Mouse (Mus musculus) intestine, embryonic 16.5 days (tissue): Measurements from ENCODE around the gene Saa3. TPM values are rescaled to one million over a fixed set of nuclear protein-coding genes. Genes with fewer than 3 reads are reported as not detected.

ENCODE experiments used
- ATAC-seq: fragments of 200-750 bp; cut with Nextera tagmentation; 2 replicates; pipeline ENCODE4 v1.8.0; 2017; ENCODE audit warnings: moderate TSS enrichment, moderate library complexity
- H3K27ac ChIP-seq: fragments of 300-500 bp; sonication (generic); 2 replicates; pipeline ENCODE4 v1.5.1; 2014; ENCODE audit warnings: mild to moderate bottlenecking, low read length
- H3K27me3 ChIP-seq: fragments of 300-500 bp; sonication (generic); replicated peaks from 2 replicates; pipeline ENCODE4 v1.6.1; 2014; ENCODE audit warnings: low read length, control low read depth, mixed read lengths; ENCODE audit not compliant: control insufficient read depth, insufficient read depth
- H3K36me3 ChIP-seq: fragments of 300-500 bp; sonication (generic); 2 replicates; pipeline ENCODE4 v1.6.1; 2014; ENCODE audit warnings: low read length, control low read depth; ENCODE audit not compliant: control insufficient read depth, insufficient read depth
- H3K4me1 ChIP-seq: fragments of 300-500 bp; sonication (generic); 2 replicates; pipeline ENCODE4 v1.6.1; 2014; ENCODE audit warnings: low read length, control low read depth, mixed read lengths; ENCODE audit not compliant: control insufficient read depth, insufficient read depth
- H3K4me2 ChIP-seq: fragments of 300-500 bp; sonication (generic); 2 replicates; pipeline ENCODE4 v1.6.1; 2014; ENCODE audit warnings: low read depth, low read length, control low read depth
- H3K4me3 ChIP-seq: fragments of 300-500 bp; sonication (generic); 2 replicates; pipeline ENCODE4 v1.5.1; 2014; ENCODE audit warnings: mild to moderate bottlenecking, low read length
- H3K9ac ChIP-seq: fragments of 300-500 bp; sonication (generic); 2 replicates; pipeline ENCODE4 v1.6.1; 2014; ENCODE audit warnings: low read depth, low read length
- H3K9me3 ChIP-seq: fragments of 300-500 bp; sonication (generic); 2 replicates; pipeline ENCODE4 v1.6.1; 2016; ENCODE audit warnings: low read length, control low read depth; ENCODE audit not compliant: control insufficient read depth
- WGBS: fragments of 180-500 bp; shearing (Covaris S2); extraction: QIAGEN DNeasy Blood & Tissue Kit; methylation state at CpG from one replicate; pipeline ENCODE4 v1.1.7; 2014; 5-methylcytosine and 5-hydroxymethylcytosine counted together
- polyA plus RNA-seq: library from polyadenylated mRNA; unstranded; fragments of >200 nt; fragmentation: Nextera tagmentation; extraction: Ambion mirVana; gene quantifications from 2 replicates; pipeline ENCODE4 v1.2.1, GENCODE M21; 2015

Gene Saa3
- polyA plus RNA-seq, 1 experiment from 2014 or later: 1.4 TPM

DNA sequence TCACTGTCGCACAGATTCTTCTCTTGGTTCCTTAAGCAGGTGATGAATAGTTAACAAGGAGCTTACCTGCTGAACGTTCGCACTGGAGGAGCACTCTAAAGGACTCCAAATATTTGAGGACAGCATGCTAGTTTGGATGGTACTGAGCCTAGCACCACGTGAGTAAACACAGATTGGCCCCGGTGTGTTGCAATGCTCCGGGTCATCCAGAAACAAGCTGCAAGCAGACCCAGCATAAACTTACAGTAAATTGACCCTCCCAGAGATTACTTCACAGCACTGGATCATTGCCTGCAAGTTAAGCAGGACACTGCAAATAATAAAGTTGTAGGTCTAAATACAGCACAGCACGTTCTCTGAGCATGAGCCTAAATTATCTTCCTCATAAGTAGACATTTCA is 4.0 kb upstream of the Saa3 start:
- H3K9ac ChIP-seq: no peak overlapping the region
- no peaks in the 10 kb centered on the region for H3K27me3 ChIP-seq
- no peak overlapping the region for H3K4me3 ChIP-seq
- ATAC-seq: peak; percentile 67
- H3K4me1 ChIP-seq: peaks cover 3% of the 10 kb centered on the region; the same call in 1 of the 2 replicates
- H3K27ac ChIP-seq: no peak overlapping the region
- no peaks in the 10 kb centered on the region for H3K9me3 ChIP-seq
- no peaks in the 10 kb centered on the region for H3K36me3 ChIP-seq
- 53% methylated on average over 7 of the region's 7 CpGs for WGBS
- no peak overlapping the region for H3K4me2 ChIP-seq

- Histone ChIP-seq H3K4me2 (no peak overlapping the region), H3K4me3 (no peak overlapping the region), H3K9ac (no peak overlapping the region), H3K36me3 (no peaks in the 10 kb centered on the region), H3K27ac (no peak overlapping the region), H3K9me3 (no peaks in the 10 kb centered on the region), H3K27me3 (no peaks in the 10 kb centered on the region), H3K4me1 (no peaks in the 10 kb centered on the region; the same call in 1 of the 2 replicates)
- WGBS: 84% methylated on average over 7 of the region's 7 CpGs
- no peak for ATAC-seq
Measured at GRCm38 (mm10) chr7:46718591-46719270, 3.2 kb upstream of the Saa3 start.

DNA sequence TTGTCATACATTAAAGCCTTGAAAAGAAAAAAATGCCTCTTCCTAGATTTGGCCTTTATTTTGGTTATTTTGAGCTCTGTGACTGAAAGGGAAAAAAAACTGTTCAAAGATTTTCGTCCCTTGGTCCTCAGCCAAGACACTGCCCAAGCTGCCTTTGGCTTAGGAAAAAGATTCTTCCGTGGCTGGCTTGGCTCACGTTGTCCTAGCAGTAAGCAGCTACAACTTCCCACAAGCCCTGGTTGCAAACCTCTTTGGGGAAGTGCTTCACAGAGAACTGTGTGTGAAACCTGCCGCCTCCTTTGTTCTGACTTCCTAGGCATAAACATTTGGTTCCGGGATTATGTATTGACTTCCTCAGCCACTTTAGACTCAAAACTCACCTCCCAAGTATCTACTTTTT is 1.4 kb upstream of the Saa3 start:
- Histone ChIP-seq H3K9me3 (no peaks in the 10 kb centered on the region), H3K9ac (no peak overlapping the region), H3K27me3 (no peaks in the 10 kb centered on the region), H3K4me3 (no peak overlapping the region), H3K27ac (no peak overlapping the region), H3K36me3 (no peaks in the 10 kb centered on the region), H3K4me1 (no peaks in the 10 kb centered on the region; the same call in 1 of the 2 replicates), H3K4me2 (no peak overlapping the region)
- ATAC-seq: no peak
- WGBS: 46% methylated on average over 5 of the region's 5 CpGs

GRCm38 (mm10) chr7:46714518-46714917 is 982 bp downstream of the Saa3 start:
- WGBS: 33% methylated on average over 6 of the region's 6 CpGs
- Histone ChIP-seq H3K4me3 (no peak overlapping the region), H3K4me2 (no peak overlapping the region), H3K36me3 (no peaks in the 10 kb centered on the region), H3K4me1 (0 out of 2 replicates have a peak, but pooled peaks cover under 1% of the 10 kb centered on the region), H3K27ac (no peak overlapping the region), H3K27me3 (no peaks in the 10 kb centered on the region), H3K9me3 (no peaks in the 10 kb centered on the region), H3K9ac (no peak overlapping the region)
- ATAC-seq: no peak

DNA sequence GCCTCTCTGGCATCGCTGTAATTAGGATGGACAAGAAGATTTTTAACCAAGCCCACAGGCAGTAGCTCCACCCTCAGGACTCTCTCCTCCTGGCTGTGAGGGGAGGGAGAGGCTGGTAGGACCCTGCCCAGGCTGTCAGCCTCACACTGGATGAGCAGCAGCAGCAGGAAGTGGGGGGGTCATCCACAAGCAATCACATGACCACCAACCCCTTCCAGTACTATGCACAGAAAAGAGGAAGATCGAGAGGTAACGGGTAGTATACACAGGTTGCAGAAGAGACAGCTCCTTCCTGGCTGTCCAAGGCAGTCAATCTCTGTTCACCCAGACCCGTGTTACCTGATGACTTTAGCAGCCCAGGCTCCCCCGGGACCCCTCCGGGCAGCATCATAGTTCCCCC is 3.2 kb downstream of the Saa3 start:
- H3K9me3 ChIP-seq: no peaks in the 10 kb centered on the region
- no peak overlapping the region for H3K27ac ChIP-seq
- H3K36me3 ChIP-seq: no peaks in the 10 kb centered on the region
- H3K4me3 ChIP-seq: no peak overlapping the region
- H3K27me3 ChIP-seq: no peaks in the 10 kb centered on the region
- H3K4me1 ChIP-seq: 0 out of 2 replicates have a peak, but pooled peaks cover 4% of the 10 kb centered on the region
- H3K4me2 ChIP-seq: no peak overlapping the region
- H3K9ac ChIP-seq: no peak overlapping the region
- WGBS: 60% methylated on average over 6 of the region's 6 CpGs
- no peak for ATAC-seq

DNA sequence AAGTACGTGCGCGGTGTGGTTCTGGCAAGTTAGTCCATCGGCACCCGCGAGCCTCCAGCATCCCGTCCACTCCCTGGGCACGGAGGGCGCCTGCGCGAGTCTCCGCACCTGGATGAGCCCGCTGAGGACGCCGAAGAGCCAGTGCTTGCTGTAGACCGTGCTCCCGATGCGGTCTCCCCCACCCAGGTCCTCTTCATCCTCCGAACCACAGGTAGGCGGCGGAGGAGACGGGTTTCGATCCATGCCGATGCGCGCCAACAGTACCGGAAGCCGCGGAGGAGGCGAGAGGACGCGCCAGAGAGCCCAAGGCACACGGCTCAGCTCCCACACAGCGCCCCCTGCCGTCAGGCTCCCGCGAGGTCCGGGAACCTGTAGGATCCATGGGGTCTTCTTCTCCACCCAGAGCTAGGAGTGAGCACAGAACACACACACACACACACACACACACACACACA is 5.1 kb downstream of the Saa3 start, which contains the start of gene Saal1:
Gene Saal1, minus strand, starts transcription at position 291 of the 455 bp plus-strand sequence.
- peak; percentile 96 for ATAC-seq
- Histone ChIP-seq H3K27ac (peak within 1 kb of the TSS; percentile 84), H3K36me3 (peaks cover 3% of the 10 kb centered on the region; the same call in 1 of the 2 replicates), H3K9ac (peak within 1 kb of the TSS; percentile 93), H3K4me3 (peak within 1 kb of the TSS; percentile 92), H3K9me3 (no peaks in the 10 kb centered on the region), H3K27me3 (no peaks in the 10 kb centered on the region), H3K4me1 (0 out of 2 replicates have a peak, but pooled peaks cover 4% of the 10 kb centered on the region), H3K4me2 (peak within 1 kb of the TSS; percentile 44)
- WGBS: under 1% methylated on average over 32 of the region's 38 CpGs

GRCm38 (mm10) chr7:46700521-46701025 is 14.9 kb downstream of the Saa3 start:
- H3K36me3 ChIP-seq: peaks cover 31% of the 10 kb centered on the region
- no peaks in the 10 kb centered on the region for H3K4me1 ChIP-seq
- H3K4me3 ChIP-seq: no peak overlapping the region
- no peaks in the 10 kb centered on the region for H3K27me3 ChIP-seq
- no peak overlapping the region for H3K4me2 ChIP-seq
- no peaks in the 10 kb centered on the region for H3K9me3 ChIP-seq
- 87% methylated on average over 6 of the region's 6 CpGs for WGBS
- no peak for ATAC-seq
- no peak overlapping the region for H3K9ac ChIP-seq
- H3K27ac ChIP-seq: no peak overlapping the region

DNA sequence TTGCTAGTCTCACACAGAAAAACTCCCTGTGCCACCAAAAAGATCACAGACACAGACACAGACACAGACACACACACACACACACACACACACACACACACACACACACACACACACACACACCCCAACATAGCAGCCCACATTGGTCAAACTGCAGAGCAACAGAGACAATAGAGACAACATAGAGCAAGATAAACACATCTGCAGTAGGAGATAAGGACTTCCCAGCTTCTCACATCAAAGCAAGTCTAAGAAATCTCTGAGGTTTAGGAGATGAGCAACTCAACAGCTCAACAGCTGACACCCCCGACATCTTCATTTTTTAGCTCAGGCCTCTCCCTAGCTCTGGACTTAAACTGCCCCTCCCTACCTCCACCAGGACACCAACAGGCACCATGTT is 18.7 kb downstream of the Saa3 start:
- Histone ChIP-seq H3K36me3 (peaks cover 22% of the 10 kb centered on the region), H3K9me3 (no peaks in the 10 kb centered on the region), H3K27ac (no peak overlapping the region), H3K27me3 (no peaks in the 10 kb centered on the region), H3K4me1 (no peaks in the 10 kb centered on the region), H3K4me2 (no peak overlapping the region), H3K9ac (no peak overlapping the region), H3K4me3 (no peak overlapping the region)
- WGBS: 67% methylated on average over 1 of the region's 1 CpGs
- ATAC-seq: no peak

- no peak overlapping the region for H3K9ac ChIP-seq
- no peak overlapping the region for H3K4me2 ChIP-seq
- no peaks in the 10 kb centered on the region for H3K9me3 ChIP-seq
- peaks cover 5% of the 10 kb centered on the region; the same call in 1 of the 2 replicates for H3K36me3 ChIP-seq
- no peaks in the 10 kb centered on the region for H3K27me3 ChIP-seq
- 82% methylated on average over 5 of the region's 5 CpGs for WGBS
- H3K27ac ChIP-seq: no peak overlapping the region
- no peaks in the 10 kb centered on the region for H3K4me1 ChIP-seq
- no peak for ATAC-seq
- H3K4me3 ChIP-seq: no peak overlapping the region
Measured at GRCm38 (mm10) chr7:46686827-46687226, 28.7 kb downstream of the Saa3 start.
